Mouse (Mus musculus): Measurements from ENCODE around the gene Sesn3.
A peak's percentile ranks its signal among the peaks of the same experiment; 100 is the strongest.

The Sesn3 gene

DNA sequence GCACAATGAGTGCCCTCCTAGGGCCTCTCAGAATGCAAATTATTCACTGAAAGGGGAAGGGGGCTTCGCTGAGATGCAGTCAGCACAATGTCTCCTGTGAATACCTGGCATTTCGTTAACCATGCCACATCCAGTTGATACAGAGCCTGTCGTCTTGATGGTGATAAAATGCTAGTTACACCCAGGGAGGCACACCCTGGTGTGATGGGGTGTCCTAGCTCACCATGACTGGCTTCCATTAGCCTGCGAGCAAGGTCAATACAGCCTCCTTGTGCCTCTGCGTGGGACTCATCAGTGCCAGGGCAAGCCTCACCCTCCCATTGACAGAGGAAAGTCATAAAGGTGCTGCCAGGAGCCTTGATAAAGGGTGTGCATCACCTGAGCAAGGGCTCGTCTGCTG, 80.0 kb downstream of the Sesn3 start:
- DNase-seq (ENCODE audit: low read depth), result no peak

DNA sequence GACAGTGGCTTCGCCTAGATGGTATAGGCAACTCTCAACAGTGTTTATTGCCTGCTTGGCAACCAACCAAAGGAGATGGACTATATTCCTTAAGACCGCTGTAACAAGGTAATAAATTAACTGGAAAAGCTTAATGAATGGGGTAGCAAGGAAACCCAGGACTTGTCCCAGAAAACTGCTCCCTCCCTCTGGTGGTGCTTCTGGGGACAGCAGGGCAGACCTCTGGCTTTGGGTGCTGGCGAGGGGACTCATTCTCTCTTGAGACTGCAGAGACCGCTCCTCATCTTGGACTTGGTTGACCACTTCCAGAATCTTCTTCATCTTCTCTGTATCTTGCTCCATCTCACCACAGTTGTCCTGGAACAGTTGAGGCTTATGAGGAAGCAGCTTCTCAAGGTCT, 82.2 kb downstream of the Sesn3 start:
- DNase-seq (ENCODE audit: low read depth), result no peak

DNA sequence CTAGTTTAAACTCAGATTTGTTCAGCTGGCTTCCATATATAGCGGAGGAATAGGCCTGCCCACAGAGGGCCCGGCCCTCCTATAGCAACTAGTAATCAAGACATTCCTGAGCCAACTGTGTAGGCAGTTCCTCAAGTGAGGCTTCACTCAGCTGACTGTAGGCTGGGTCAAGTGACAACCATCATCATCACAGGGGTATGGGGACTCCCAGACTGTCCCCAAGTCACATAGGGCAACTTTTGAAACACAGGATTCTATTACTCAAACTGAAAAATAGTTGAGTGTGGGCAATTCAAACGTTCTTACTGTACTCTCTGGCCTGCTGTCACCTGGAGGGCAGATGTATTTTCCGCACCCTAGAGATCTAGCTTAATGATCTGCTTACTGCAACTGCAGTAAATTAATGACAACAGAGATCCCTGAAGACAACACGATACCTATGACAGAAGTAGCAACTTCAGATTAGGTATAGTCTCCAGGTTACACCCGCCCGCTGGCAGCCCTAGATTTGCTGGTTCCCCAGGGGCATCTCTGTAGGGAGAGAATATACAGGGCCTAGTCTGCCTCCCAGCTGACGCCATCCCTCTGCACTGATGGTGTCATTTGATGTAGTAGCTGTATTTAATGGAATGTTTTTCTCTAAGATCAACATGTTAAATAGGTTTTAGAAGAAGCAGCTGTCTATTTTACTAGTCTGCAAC, 87.4 kb downstream of the Sesn3 start:
- DNase-seq (ENCODE audit: low read depth), result no peak

DNA sequence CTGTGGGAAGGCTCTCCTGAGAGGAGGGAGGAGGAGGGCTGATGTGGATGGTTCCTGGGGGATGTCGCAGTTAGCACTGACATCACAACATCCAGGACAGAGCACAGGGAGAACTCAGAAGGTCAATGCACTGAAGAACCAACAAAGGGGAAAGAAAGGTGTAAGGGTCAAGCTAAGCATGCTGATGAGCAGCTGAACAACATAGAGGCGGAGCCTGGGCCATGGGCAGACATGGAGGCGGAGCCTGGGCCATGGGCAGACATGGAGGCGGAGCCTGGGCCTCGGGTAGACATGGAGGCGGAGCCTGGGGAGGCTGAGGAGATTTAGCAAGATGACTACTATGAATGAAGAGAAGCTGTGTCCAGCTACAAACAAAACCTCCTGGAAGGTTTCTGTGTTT, 88.7 kb downstream of the Sesn3 start:
- no peak for DNase-seq (ENCODE audit: low read depth)

- no peak for DNase-seq (ENCODE audit: low read depth)
Observed at GRCm38 (mm10) chr9:14364719-14365118, 89.9 kb downstream of the Sesn3 start.

- no peak for DNase-seq (ENCODE audit: low read depth)
Observed at GRCm38 (mm10) chr9:14365481-14366125, 90.7 kb downstream of the Sesn3 start.

DNA sequence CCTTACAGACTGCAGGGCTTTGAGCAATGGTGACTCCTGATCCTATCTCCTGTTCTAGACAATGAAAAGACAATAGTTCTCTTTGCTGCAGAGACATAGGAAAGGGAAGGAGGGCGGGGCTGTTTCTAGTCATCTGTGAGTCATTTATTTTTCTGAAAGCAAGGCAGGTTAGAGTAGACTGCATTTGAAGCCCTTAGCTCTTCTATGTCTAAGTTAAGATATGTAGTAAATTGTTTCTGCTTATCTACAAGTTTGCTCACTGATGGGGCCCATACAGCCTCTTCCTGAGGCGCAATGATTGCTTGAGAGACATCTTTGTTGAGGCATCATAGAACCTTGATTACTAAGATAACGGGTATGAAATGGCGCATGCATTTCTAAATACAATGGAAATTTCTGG, 93.0 kb downstream of the Sesn3 start:
- peak; percentile 55 for DNase-seq (ENCODE audit: low read depth)

- peak; percentile 79 for DNase-seq (ENCODE audit: low read depth)
Observed at GRCm38 (mm10) chr9:14369271-14369670, 94.4 kb downstream of the Sesn3 start.

DNA sequence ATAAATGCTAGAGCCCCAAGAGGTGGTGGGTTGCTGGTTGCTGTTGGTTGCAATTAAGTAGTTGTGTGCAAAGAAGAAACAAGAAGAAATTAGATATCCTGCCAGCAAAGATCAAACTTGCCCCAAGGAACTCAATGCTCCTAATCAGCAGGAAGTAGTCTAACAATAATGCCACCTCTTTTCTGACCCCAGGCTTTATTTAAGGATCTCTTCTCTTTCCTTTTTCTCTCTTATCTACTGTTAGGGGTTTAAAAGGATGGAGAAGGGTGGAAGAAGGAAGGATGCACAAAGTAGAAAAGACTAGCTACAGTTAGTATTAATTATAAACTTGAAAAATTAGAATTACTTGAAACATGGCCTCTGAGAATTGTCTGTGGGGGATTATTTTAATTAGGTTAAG, 97.6 kb downstream of the Sesn3 start:
- no peak for DNase-seq (ENCODE audit: low read depth)

DNA sequence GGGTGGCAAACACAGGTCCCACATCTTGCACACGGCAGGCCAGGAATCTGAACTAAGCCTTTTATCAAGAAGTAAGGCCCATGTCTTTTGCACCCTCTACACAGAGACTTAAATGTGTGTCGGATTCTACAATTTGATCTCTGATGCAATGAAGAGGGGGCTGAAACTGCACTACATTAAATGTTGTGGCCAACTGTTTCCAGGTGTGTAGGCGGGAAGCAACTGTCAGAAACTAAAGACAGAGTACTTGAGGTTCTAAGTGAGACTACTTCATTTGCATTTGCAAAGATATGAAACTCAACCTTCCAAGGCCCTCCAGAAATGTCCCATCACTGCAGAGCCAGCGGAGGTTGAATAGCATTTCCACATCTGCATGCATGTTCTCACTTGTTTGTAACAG, 101.3 kb downstream of the Sesn3 start:
- DNase-seq (ENCODE audit: low read depth), result no peak

DNA sequence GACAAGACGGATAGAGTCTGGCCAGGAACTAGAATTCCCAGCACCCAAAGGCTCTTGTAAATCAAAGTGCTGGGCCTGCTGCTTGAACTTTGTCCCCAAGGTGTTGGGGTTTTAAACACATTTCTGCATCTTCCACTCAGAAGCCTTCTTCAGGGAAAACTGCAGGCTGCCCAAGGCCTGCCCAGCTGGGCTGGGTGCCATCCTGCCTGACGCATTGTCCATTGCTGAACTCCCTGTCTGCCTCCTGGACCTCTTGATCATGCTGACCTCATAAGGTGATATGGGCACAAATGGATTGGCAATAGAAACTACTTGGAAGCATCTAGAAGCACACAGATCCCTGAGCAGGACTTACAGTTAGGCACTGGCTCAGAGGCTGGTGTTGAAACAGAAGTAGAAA, 103.3 kb downstream of the Sesn3 start:
- DNase-seq (ENCODE audit: low read depth), result no peak

GRCm38 (mm10) chr9:14379769-14380385, 105.0 kb downstream of the Sesn3 start:
- DNase-seq (ENCODE audit: low read depth), result no peak

DNA sequence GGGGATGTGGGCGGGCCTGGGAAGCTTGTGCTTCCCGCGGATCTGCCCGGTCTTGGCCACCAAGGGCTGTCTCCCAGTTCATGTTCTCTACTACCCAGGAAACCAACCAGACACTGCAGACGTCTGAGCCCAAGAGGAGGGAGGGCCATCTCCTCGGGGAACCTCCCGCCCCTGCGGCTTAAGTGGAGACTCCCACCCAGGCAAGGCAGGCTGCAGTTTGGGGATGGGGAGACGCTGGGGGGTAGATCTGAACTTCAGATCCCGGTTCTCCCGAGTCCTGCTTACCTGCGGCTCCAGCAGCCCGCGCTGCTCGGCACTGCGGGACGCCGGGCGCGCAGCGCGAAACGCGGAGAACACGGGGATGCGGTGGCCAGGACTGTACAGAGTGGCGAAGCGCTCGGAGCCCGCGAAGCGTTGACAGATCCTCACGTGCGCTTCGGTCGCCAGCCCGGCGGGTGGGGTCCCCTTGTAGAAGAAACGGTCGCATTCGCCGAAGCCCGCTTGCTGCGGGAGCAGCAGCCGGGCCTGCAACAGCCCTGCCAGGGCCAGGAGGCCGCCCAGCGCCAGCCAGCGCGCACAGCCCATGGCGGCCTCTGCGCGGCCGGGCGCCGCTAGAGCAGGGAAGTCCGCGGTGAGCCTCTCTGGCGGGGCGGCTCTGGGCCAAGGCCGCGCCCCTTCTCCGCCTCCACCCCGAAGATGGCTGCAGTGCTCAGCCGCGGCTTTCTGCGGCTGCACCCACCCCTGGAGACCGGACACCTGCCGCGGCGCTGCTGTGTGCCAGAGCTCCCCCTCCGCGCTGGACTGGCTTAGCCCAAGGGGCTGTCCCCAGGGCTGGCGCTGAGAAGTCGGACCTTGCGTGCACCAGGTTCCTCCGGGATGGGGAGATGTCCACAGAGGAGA, 105.8 kb downstream of the Sesn3 start:
- no peak for DNase-seq (ENCODE audit: low read depth)

DNA sequence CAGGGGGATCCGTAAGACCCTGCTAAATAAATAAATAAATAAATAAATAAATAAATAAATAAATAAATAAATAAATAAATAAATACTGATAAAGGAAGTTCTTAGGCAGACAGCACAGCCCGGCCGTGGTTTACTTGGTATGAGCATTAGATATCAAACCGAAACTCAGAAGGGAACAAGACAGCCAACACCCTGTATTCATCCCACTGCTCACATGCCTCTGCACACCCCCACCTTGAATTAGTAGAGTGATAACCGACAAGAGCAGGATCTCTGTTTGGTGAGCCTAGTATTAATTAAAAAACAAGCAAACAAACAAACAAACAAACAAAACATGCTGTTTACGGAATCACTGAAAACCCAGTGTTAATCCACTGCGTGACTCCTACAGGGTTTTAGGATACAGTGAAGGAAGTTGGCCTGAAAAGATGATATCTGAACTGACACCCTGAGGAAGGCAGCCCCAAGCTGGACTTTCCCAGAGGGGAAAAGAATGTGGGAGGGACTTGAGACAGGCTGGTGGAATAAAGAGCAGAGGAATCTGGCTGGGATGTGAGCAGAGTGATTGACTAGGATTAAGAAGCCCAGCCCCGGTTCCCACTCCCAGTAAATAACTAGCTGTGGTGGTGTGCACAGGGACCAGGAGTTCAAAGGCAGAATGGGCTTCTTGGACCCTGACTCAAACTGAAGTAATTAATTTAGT, 106.6 kb downstream of the Sesn3 start, which contains the start of gene Endod1:
TSS of gene Endod1 (minus strand) at position 155 of the 703 bp plus-strand sequence.
- DNase-seq (ENCODE audit: low read depth), result no peak

GRCm38 (mm10) chr9:14382256-14382791, 107.5 kb downstream of the Sesn3 start:
- DNase-seq (ENCODE audit: low read depth), result no peak

All from c-Kit-positive CD71-positive TER-119-negative erythroid progenitor cells, embryonic 14.5 days (primary cell).